Mouse (Mus musculus) midbrain, embryonic 14.5 days (tissue): ENCODE data around the gene Pcbp2. TPM values are rescaled to one million over a fixed set of nuclear protein-coding genes. Genes with fewer than 3 reads are reported as not detected.

ENCODE experiments used
- ATAC-seq: fragments of 200-750 bp; cut with Nextera tagmentation; 2 replicates; pipeline ENCODE4 v1.8.0; 2017; ENCODE audit warnings: moderate number of reproducible peaks, moderate library complexity; ENCODE audit not compliant: low FRiP score, low TSS enrichment
- DNase-seq: peaks from one replicate; pipeline ENCODE4 v3.0.0-alpha.2; 2015
- H3K27ac ChIP-seq: fragments of 300-500 bp; sonication (generic); replicated peaks from 2 replicates; pipeline ENCODE4 v1.5.1; 2014; ENCODE audit warnings: mild to moderate bottlenecking, low read depth, low read length, moderate library complexity
- H3K27me3 ChIP-seq: fragments of 300-500 bp; sonication (generic); 2 replicates; pipeline ENCODE4 v1.6.1; 2014; ENCODE audit warnings: low read length, control low read depth, mixed read lengths; ENCODE audit not compliant: control insufficient read depth, insufficient read depth
- H3K36me3 ChIP-seq: fragments of 300-500 bp; sonication (generic); 2 replicates; pipeline ENCODE4 v1.6.1; 2014; ENCODE audit warnings: low read length, control low read depth; ENCODE audit not compliant: control insufficient read depth, insufficient read depth
- H3K4me1 ChIP-seq: fragments of 300-500 bp; sonication (generic); 2 replicates; pipeline ENCODE4 v1.6.1; 2014; ENCODE audit warnings: mild to moderate bottlenecking, antibody characterized with exemption, low read length, control low read depth; ENCODE audit not compliant: control insufficient read depth, insufficient read depth
- H3K4me2 ChIP-seq: fragments of 300-500 bp; sonication (generic); 2 replicates; pipeline ENCODE4 v1.6.1; 2014; ENCODE audit warnings: mild to moderate bottlenecking, low read length, moderate library complexity
- H3K4me3 ChIP-seq: fragments of 300-500 bp; sonication (generic); replicated peaks from 2 replicates; pipeline ENCODE4 v1.5.1; 2014; ENCODE audit warnings: low read depth, low read length
- H3K9ac ChIP-seq: fragments of 300-500 bp; sonication (generic); replicated peaks from 2 replicates; pipeline ENCODE4 v1.6.1; 2014; ENCODE audit warnings: mild to moderate bottlenecking, low read length, moderate library complexity
- H3K9me3 ChIP-seq: fragments of 300-500 bp; sonication (generic); 2 replicates; pipeline ENCODE4 v1.6.1; 2016; ENCODE audit warnings: low read length, control low read depth, mixed read lengths; ENCODE audit not compliant: control insufficient read depth
- WGBS: fragments of 180-500 bp; shearing (Covaris S2); extraction: QIAGEN DNeasy Blood & Tissue Kit; methylation state at CpG from one replicate; pipeline ENCODE4 v1.1.7; 2014; 5-methylcytosine and 5-hydroxymethylcytosine counted together
- polyA plus RNA-seq: library from polyadenylated mRNA; unstranded; fragments of >200 nt; fragmentation: Nextera tagmentation; extraction: Ambion mirVana; gene quantifications from 2 replicates; pipeline ENCODE4 v1.2.1, GENCODE M21; 2014

Gene Pcbp2
- polyA plus RNA-seq, 1 experiment from 2014 or later: 187 TPM

- ATAC-seq (no peak), DNase-seq (no peak)
- 1% methylated on average over 10 of the region's 10 CpGs for WGBS
- H3K4me3 ChIP-seq: peak overlapping the region; percentile 76
- peak overlapping the region; percentile 75 for H3K4me2 ChIP-seq
- H3K27me3 ChIP-seq: no peaks in the 10 kb centered on the region
- H3K27ac ChIP-seq: peak overlapping the region; percentile 95
- no peaks in the 10 kb centered on the region for H3K9me3 ChIP-seq
- peaks cover 10% of the 10 kb centered on the region; the same call in 1 of the 2 replicates for H3K4me1 ChIP-seq
- peaks cover 31% of the 10 kb centered on the region for H3K36me3 ChIP-seq
- peak overlapping the region; percentile 89 for H3K9ac ChIP-seq
Measured at GRCm38 (mm10) chr15:102471295-102471645, 931 bp downstream of the Pcbp2 start.

- H3K36me3 ChIP-seq: peaks cover 35% of the 10 kb centered on the region
- ATAC-seq (no peak), DNase-seq (no peak)
- no peaks in the 10 kb centered on the region for H3K9me3 ChIP-seq
- H3K4me1 ChIP-seq: peaks cover 10% of the 10 kb centered on the region; the same call in 1 of the 2 replicates
- no peak overlapping the region for H3K27ac ChIP-seq
- H3K4me2 ChIP-seq: peak overlapping the region; percentile 75
- H3K4me3 ChIP-seq: peak overlapping the region; percentile 76
- no peak overlapping the region; the same call in 1 of the 2 replicates for H3K9ac ChIP-seq
- no peaks in the 10 kb centered on the region for H3K27me3 ChIP-seq
Measured at GRCm38 (mm10) chr15:102471727-102472126, 1.4 kb downstream of the Pcbp2 start.

GRCm38 (mm10) chr15:102473246-102473645 lies 2.9 kb downstream of the Pcbp2 start:
- Histone ChIP-seq H3K4me3 (no peak overlapping the region), H3K9ac (no peak overlapping the region), H3K27ac (no peak overlapping the region), H3K36me3 (peaks cover 51% of the 10 kb centered on the region), H3K9me3 (no peaks in the 10 kb centered on the region), H3K27me3 (no peaks in the 10 kb centered on the region), H3K4me2 (no peak overlapping the region), H3K4me1 (peaks cover 10% of the 10 kb centered on the region; the same call in 1 of the 2 replicates)
- 64% methylated on average over 2 of the region's 2 CpGs for WGBS
- DNase-seq (no peak), ATAC-seq (no peak)

GRCm38 (mm10) chr15:102474520-102474919 lies 4.2 kb downstream of the Pcbp2 start:
- ATAC-seq (no peak), DNase-seq (no peak)

GRCm38 (mm10) chr15:102483136-102483535 lies 12.8 kb downstream of the Pcbp2 start:
- ATAC-seq (no peak), DNase-seq (no peak)
- H3K4me1 ChIP-seq: no peaks in the 10 kb centered on the region
- 94% methylated on average over 3 of the region's 3 CpGs for WGBS
- H3K9ac ChIP-seq: no peak overlapping the region
- no peaks in the 10 kb centered on the region for H3K27me3 ChIP-seq
- peaks cover 93% of the 10 kb centered on the region for H3K36me3 ChIP-seq
- no peak overlapping the region for H3K4me2 ChIP-seq
- H3K27ac ChIP-seq: no peak overlapping the region
- H3K4me3 ChIP-seq: no peak overlapping the region
- no peaks in the 10 kb centered on the region for H3K9me3 ChIP-seq

More at GRCm38 (mm10) chr15:102474520-102474919, 4.2 kb downstream of the Pcbp2 start:
- Histone ChIP-seq H3K27me3 (no peaks in the 10 kb centered on the region), H3K4me1 (peaks cover 10% of the 10 kb centered on the region; the same call in 1 of the 2 replicates), H3K9ac (no peak overlapping the region), H3K9me3 (no peaks in the 10 kb centered on the region), H3K4me3 (no peak overlapping the region), H3K36me3 (peaks cover 62% of the 10 kb centered on the region), H3K27ac (no peak overlapping the region), H3K4me2 (no peak overlapping the region)
- 94% methylated on average over 2 of the region's 2 CpGs for WGBS

- H3K4me1 ChIP-seq: no peaks in the 10 kb centered on the region
- no peak overlapping the region for H3K9ac ChIP-seq
- DNase-seq: no peak
- H3K36me3 ChIP-seq: peaks cover 94% of the 10 kb centered on the region
- H3K4me2 ChIP-seq: no peak overlapping the region
- no peak for ATAC-seq
- H3K27ac ChIP-seq: no peak overlapping the region
- WGBS: 90% methylated on average over 12 of the region's 12 CpGs
- no peaks in the 10 kb centered on the region for H3K9me3 ChIP-seq
- no peaks in the 10 kb centered on the region for H3K27me3 ChIP-seq
- no peak overlapping the region for H3K4me3 ChIP-seq
Measured at GRCm38 (mm10) chr15:102485853-102486252, 15.5 kb downstream of the Pcbp2 start.

GRCm38 (mm10) chr15:102487664-102488063 lies 17.3 kb downstream of the Pcbp2 start:
- no peak overlapping the region for H3K4me2 ChIP-seq
- H3K36me3 ChIP-seq: peaks cover 93% of the 10 kb centered on the region
- H3K27me3 ChIP-seq: no peaks in the 10 kb centered on the region
- WGBS: 87% methylated on average over 1 of the region's 1 CpGs
- no peak for DNase-seq
- no peaks in the 10 kb centered on the region for H3K4me1 ChIP-seq
- H3K27ac ChIP-seq: no peak overlapping the region
- no peak overlapping the region for H3K4me3 ChIP-seq
- no peaks in the 10 kb centered on the region for H3K9me3 ChIP-seq
- ATAC-seq: no peak
- H3K9ac ChIP-seq: no peak overlapping the region

GRCm38 (mm10) chr15:102498322-102498721 lies 28.0 kb downstream of the Pcbp2 start:
- Histone ChIP-seq H3K4me1 (no peaks in the 10 kb centered on the region), H3K9ac (no peak overlapping the region), H3K4me3 (no peak overlapping the region), H3K4me2 (no peak overlapping the region), H3K36me3 (peaks cover 93% of the 10 kb centered on the region), H3K27ac (no peak overlapping the region), H3K27me3 (no peaks in the 10 kb centered on the region), H3K9me3 (no peaks in the 10 kb centered on the region)
- 94% methylated on average over 3 of the region's 3 CpGs for WGBS
- ATAC-seq (no peak), DNase-seq (no peak)

GRCm38 (mm10) chr15:102499370-102499769 lies 29.0 kb downstream of the Pcbp2 start:
- Histone ChIP-seq H3K4me3 (no peak overlapping the region), H3K36me3 (peaks cover 93% of the 10 kb centered on the region), H3K4me2 (no peak overlapping the region), H3K9me3 (no peaks in the 10 kb centered on the region), H3K27ac (no peak overlapping the region), H3K27me3 (no peaks in the 10 kb centered on the region), H3K4me1 (no peaks in the 10 kb centered on the region), H3K9ac (no peak overlapping the region)
- DNase-seq: no peak
- ATAC-seq: no peak
- 73% methylated on average over 3 of the region's 3 CpGs for WGBS
